Mouse (Mus musculus): ENCODE measurements at regions not wholly inside any gene's neighbourhood (a gene's known extent, or its start where the extent isn't known, plus 50 kb on each side); places are given as distances from the start of the nearest gene placed in this dataset.
A peak's percentile ranks its signal among the peaks of the same experiment; 100 is the strongest.

GRCm38 (mm10) chr9:50120820-50121599, 223.8 kb downstream of the Rpl10-ps3 start:
- WGBS = 65% methylated on average over 9 of the region's 9 CpGs
- no peak overlapping the region for H3K9ac ChIP-seq (ENCODE audit: low read depth, low read length)

DNA sequence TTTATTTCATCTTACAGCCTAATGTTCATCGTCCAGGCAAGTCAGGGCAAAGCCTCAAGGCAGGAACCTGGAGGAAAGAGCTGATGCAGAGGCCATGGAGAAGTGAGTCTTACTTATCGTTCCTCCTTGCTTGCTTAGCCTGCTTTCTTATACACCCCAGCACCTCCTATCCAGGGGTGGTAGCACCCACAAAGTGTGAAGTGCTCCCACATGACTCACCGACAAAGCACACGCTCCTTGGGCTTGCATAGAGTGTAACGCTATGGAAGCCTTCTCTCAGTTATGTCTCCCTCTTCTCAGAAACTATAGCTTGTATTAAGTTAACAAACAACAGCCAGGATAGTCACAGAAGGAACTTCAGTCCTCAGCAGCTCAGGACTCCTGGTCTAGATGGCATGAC, 225.4 kb downstream of the Rpl10-ps3 start:
- H3K9me3 ChIP-seq (ENCODE audit: control insufficient read depth, low read length) = no peaks in the 10 kb centered on the region
- no peaks in the 10 kb centered on the region for H3K36me3 ChIP-seq (ENCODE audit: control insufficient read depth, insufficient read depth, low read length)
- H3K27ac ChIP-seq (replicated peaks; ENCODE audit: low read depth, low read length) = no peak overlapping the region
- WGBS = 94% methylated on average over 5 of the region's 5 CpGs
- ATAC-seq (ENCODE audit: low read depth) = no peak
- no peak for DNase-seq (ENCODE audit: low spot score)
- no peak overlapping the region for H3K9ac ChIP-seq (ENCODE audit: low read depth, low read length)
- no peak overlapping the region for H3K4me3 ChIP-seq (ENCODE audit: low read depth, low read length)
- H3K4me2 ChIP-seq (ENCODE audit: low read depth, low read length) = no peak overlapping the region
- H3K27me3 ChIP-seq (replicated peaks; ENCODE audit: control insufficient read depth, insufficient read depth, low read length) = no peaks in the 10 kb centered on the region
- peaks cover 10% of the 10 kb centered on the region; the same call in 1 of the 2 replicates for H3K4me1 ChIP-seq (ENCODE audit: control insufficient read depth, insufficient read depth, low read length)

More at GRCm38 (mm10) chr9:50120820-50121599, 223.8 kb downstream of the Rpl10-ps3 start:
- Histone ChIP-seq H3K4me2 (ENCODE audit: low read depth, low read length) (no peak overlapping the region), H3K9me3 (ENCODE audit: control insufficient read depth, low read length) (no peaks in the 10 kb centered on the region), H3K27ac (replicated peaks; ENCODE audit: low read depth, low read length) (no peak overlapping the region), H3K36me3 (ENCODE audit: control insufficient read depth, insufficient read depth, low read length) (no peaks in the 10 kb centered on the region), H3K27me3 (replicated peaks; ENCODE audit: control insufficient read depth, insufficient read depth, low read length) (no peaks in the 10 kb centered on the region), H3K4me3 (ENCODE audit: low read depth, low read length) (no peak overlapping the region), H3K4me1 (ENCODE audit: control insufficient read depth, insufficient read depth, low read length) (peaks cover 11% of the 10 kb centered on the region; the same call in 1 of the 2 replicates)
- no peak for ATAC-seq (ENCODE audit: low read depth)
- DNase-seq (ENCODE audit: low spot score) = peak; percentile 25

DNA sequence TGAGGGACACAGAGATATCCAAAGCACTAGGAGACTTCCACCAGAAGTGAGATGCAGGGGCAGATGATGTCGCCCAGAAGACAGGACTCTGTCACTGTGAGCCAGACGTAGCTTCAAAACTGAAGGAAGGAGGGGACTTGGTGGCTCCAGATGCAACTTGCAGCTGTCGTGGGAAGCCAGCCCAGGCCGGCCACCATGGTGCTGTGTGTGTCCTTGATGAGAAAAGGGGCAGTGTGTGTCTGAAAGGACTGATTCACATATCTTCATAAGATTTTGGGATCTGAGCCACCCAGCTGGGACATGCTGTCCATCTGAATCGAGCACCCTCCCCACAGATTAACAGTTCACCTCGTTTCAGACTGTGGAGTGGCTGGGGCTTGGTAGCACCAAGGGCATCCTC, 226.2 kb downstream of the Rpl10-ps3 start:
- Histone ChIP-seq H3K4me3 (ENCODE audit: low read depth, low read length) (no peak overlapping the region), H3K4me1 (ENCODE audit: control insufficient read depth, insufficient read depth, low read length) (peaks cover 6% of the 10 kb centered on the region; the same call in 1 of the 2 replicates), H3K36me3 (ENCODE audit: control insufficient read depth, insufficient read depth, low read length) (no peaks in the 10 kb centered on the region), H3K27me3 (replicated peaks; ENCODE audit: control insufficient read depth, insufficient read depth, low read length) (no peaks in the 10 kb centered on the region), H3K27ac (replicated peaks; ENCODE audit: low read depth, low read length) (no peak overlapping the region), H3K9me3 (ENCODE audit: control insufficient read depth, low read length) (no peaks in the 10 kb centered on the region), H3K4me2 (ENCODE audit: low read depth, low read length) (no peak overlapping the region), H3K9ac (ENCODE audit: low read depth, low read length) (no peak overlapping the region)
- 68% methylated on average over 6 of the region's 6 CpGs for WGBS
- DNase-seq (ENCODE audit: low spot score) = no peak
- ATAC-seq (ENCODE audit: low read depth) = no peak

- no peaks in the 10 kb centered on the region for H3K9me3 ChIP-seq (ENCODE audit: control insufficient read depth, low read length)
- no peak overlapping the region for H3K4me2 ChIP-seq (ENCODE audit: low read depth, low read length)
- no peaks in the 10 kb centered on the region for H3K27me3 ChIP-seq (replicated peaks; ENCODE audit: control insufficient read depth, insufficient read depth, low read length)
- H3K9ac ChIP-seq (ENCODE audit: low read depth, low read length) = no peak overlapping the region
- ATAC-seq (ENCODE audit: low read depth) = no peak
- no peaks in the 10 kb centered on the region for H3K4me1 ChIP-seq (ENCODE audit: control insufficient read depth, insufficient read depth, low read length)
- H3K36me3 ChIP-seq (ENCODE audit: control insufficient read depth, insufficient read depth, low read length) = no peaks in the 10 kb centered on the region
- H3K27ac ChIP-seq (replicated peaks; ENCODE audit: low read depth, low read length) = no peak overlapping the region
- H3K4me3 ChIP-seq (ENCODE audit: low read depth, low read length) = no peak overlapping the region
- no peak for DNase-seq (ENCODE audit: low spot score)
- 79% methylated on average over 4 of the region's 4 CpGs for WGBS
Observed at GRCm38 (mm10) chr9:50106551-50106950, 238.2 kb downstream of the Rpl10-ps3 start.

- Histone ChIP-seq H3K9ac (ENCODE audit: low read depth, low read length) (no peak overlapping the region), H3K9me3 (ENCODE audit: control insufficient read depth, low read length) (no peaks in the 10 kb centered on the region), H3K36me3 (ENCODE audit: control insufficient read depth, insufficient read depth, low read length) (no peaks in the 10 kb centered on the region), H3K4me1 (ENCODE audit: control insufficient read depth, insufficient read depth, low read length) (no peaks in the 10 kb centered on the region), H3K4me3 (ENCODE audit: low read depth, low read length) (no peak overlapping the region), H3K4me2 (ENCODE audit: low read depth, low read length) (no peak overlapping the region), H3K27me3 (replicated peaks; ENCODE audit: control insufficient read depth, insufficient read depth, low read length) (no peaks in the 10 kb centered on the region), H3K27ac (replicated peaks; ENCODE audit: low read depth, low read length) (no peak overlapping the region)
- DNase-seq (ENCODE audit: low spot score) (no peak), ATAC-seq (ENCODE audit: low read depth) (no peak)
- WGBS = 67% methylated on average over 1 of the region's 1 CpGs
Observed at GRCm38 (mm10) chr9:50102766-50103165, 242.0 kb downstream of the Rpl10-ps3 start.

DNA sequence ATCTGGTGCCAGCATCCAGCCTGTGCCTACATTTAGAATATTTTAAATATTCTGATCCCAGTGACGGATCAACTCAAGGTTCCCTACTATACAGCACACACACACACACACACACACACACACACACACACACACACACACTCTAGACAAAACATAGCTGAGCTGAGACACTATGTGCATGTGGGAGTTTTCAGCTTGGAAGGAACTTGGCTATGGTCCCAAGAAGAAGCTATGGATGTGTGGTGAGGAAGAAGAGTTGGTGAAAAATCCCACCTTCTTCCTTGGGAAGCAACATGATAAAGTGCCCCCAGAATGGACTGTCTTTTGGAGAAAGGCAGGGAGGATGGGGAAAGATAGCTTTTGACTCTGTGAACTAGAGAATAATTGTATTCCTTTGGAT, 243.7 kb downstream of the Rpl10-ps3 start:
- Histone ChIP-seq H3K27me3 (replicated peaks; ENCODE audit: control insufficient read depth, insufficient read depth, low read length) (no peaks in the 10 kb centered on the region), H3K9ac (ENCODE audit: low read depth, low read length) (no peak overlapping the region), H3K36me3 (ENCODE audit: control insufficient read depth, insufficient read depth, low read length) (no peaks in the 10 kb centered on the region), H3K4me1 (ENCODE audit: control insufficient read depth, insufficient read depth, low read length) (no peaks in the 10 kb centered on the region), H3K9me3 (ENCODE audit: control insufficient read depth, low read length) (no peaks in the 10 kb centered on the region), H3K4me2 (ENCODE audit: low read depth, low read length) (no peak overlapping the region), H3K27ac (replicated peaks; ENCODE audit: low read depth, low read length) (no peak overlapping the region), H3K4me3 (ENCODE audit: low read depth, low read length) (no peak overlapping the region)
- DNase-seq (ENCODE audit: low spot score) = no peak
- WGBS = 85% methylated on average over 1 of the region's 1 CpGs
- ATAC-seq (ENCODE audit: low read depth) = no peak

- Histone ChIP-seq H3K4me3 (ENCODE audit: low read depth, low read length) (no peak overlapping the region), H3K36me3 (ENCODE audit: control insufficient read depth, insufficient read depth, low read length) (no peaks in the 10 kb centered on the region), H3K9ac (ENCODE audit: low read depth, low read length) (no peak overlapping the region), H3K4me2 (ENCODE audit: low read depth, low read length) (no peak overlapping the region), H3K9me3 (ENCODE audit: control insufficient read depth, low read length) (no peaks in the 10 kb centered on the region), H3K4me1 (ENCODE audit: control insufficient read depth, insufficient read depth, low read length) (peaks cover 3% of the 10 kb centered on the region; the same call in 1 of the 2 replicates), H3K27me3 (replicated peaks; ENCODE audit: control insufficient read depth, insufficient read depth, low read length) (no peaks in the 10 kb centered on the region; the same call in 1 of the 2 replicates), H3K27ac (replicated peaks; ENCODE audit: low read depth, low read length) (no peak overlapping the region)
- no peak for DNase-seq (ENCODE audit: low spot score)
- WGBS = 76% methylated on average over 8 of the region's 8 CpGs
- ATAC-seq (ENCODE audit: low read depth) = no peak
Observed at GRCm38 (mm10) chr9:50090968-50091367, 253.8 kb downstream of the Rpl10-ps3 start.

DNA sequence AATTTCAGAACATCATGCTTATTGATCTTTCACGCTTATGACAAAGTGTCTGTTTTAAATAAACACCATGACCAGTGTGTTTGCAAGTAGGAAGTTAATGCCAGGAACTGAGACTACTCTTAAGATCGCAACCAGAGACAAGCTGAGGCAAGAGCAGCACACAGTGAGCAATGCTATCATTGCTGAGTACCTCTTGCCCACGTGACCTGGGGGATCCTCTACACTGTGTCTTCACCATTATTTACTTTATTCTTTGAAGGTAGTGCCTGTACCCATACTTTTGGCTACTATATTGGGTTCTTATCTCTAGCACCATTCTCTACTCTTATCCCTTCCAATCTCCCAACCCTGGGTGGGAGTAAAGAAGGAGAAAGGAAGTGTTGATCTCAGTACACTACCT, 254.9 kb downstream of the Rpl10-ps3 start:
- H3K9me3 ChIP-seq (ENCODE audit: control insufficient read depth, low read length) = no peaks in the 10 kb centered on the region
- peaks cover 3% of the 10 kb centered on the region; the same call in 1 of the 2 replicates for H3K4me1 ChIP-seq (ENCODE audit: control insufficient read depth, insufficient read depth, low read length)
- no peaks in the 10 kb centered on the region for H3K36me3 ChIP-seq (ENCODE audit: control insufficient read depth, insufficient read depth, low read length)
- H3K9ac ChIP-seq (ENCODE audit: low read depth, low read length) = no peak overlapping the region
- H3K27ac ChIP-seq (replicated peaks; ENCODE audit: low read depth, low read length) = no peak overlapping the region
- H3K4me2 ChIP-seq (ENCODE audit: low read depth, low read length) = no peak overlapping the region
- ATAC-seq (ENCODE audit: low read depth) (no peak), DNase-seq (ENCODE audit: low spot score) (no peak)
- 74% methylated on average over 3 of the region's 3 CpGs for WGBS
- no peak overlapping the region for H3K4me3 ChIP-seq (ENCODE audit: low read depth, low read length)
- H3K27me3 ChIP-seq (replicated peaks; ENCODE audit: control insufficient read depth, insufficient read depth, low read length) = no peaks in the 10 kb centered on the region; the same call in 1 of the 2 replicates

DNA sequence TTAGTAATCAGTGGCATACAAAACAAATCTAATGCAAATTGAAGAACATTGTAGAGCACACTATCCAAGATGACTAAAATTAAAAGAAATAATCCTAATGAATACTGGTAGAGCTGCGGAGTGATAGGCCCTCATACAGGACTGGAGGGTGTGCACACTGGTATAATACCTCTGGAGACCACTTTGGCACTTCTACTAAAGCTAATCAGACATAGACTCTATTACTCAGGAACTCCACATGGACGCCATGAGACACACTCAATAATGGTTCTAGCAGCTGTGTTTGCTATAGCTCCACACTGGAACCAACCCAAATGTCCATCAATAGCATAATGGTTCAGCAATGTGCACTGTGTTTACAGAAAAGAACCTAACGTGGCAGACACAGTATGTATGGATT, 264.6 kb downstream of the Rpl10-ps3 start:
- 71% methylated on average over 3 of the region's 3 CpGs for WGBS
- no peaks in the 10 kb centered on the region for H3K9me3 ChIP-seq (ENCODE audit: control insufficient read depth, low read length)
- no peaks in the 10 kb centered on the region for H3K27me3 ChIP-seq (replicated peaks; ENCODE audit: control insufficient read depth, insufficient read depth, low read length)
- ATAC-seq (ENCODE audit: low read depth) (no peak), DNase-seq (ENCODE audit: low spot score) (no peak)
- H3K4me3 ChIP-seq (ENCODE audit: low read depth, low read length) = no peak overlapping the region
- H3K27ac ChIP-seq (replicated peaks; ENCODE audit: low read depth, low read length) = no peak overlapping the region
- no peaks in the 10 kb centered on the region for H3K36me3 ChIP-seq (ENCODE audit: control insufficient read depth, insufficient read depth, low read length)
- no peak overlapping the region for H3K9ac ChIP-seq (ENCODE audit: low read depth, low read length)
- no peak overlapping the region for H3K4me2 ChIP-seq (ENCODE audit: low read depth, low read length)
- H3K4me1 ChIP-seq (ENCODE audit: control insufficient read depth, insufficient read depth, low read length) = no peaks in the 10 kb centered on the region

All from embryonic facial prominence, embryonic 14.5 days (tissue).